Mouse (Mus musculus) adrenal gland, adult 8-10 months (tissue): ENCODE measurements at regions not wholly inside any gene's neighbourhood (a gene's known extent, or its start where the extent isn't known, plus 50 kb on each side); places are given as distances from the start of the nearest gene placed in this dataset.

Experiments
- DNase-seq: peaks from one replicate; pipeline ENCODE4 v3.0.0; 2022

DNA sequence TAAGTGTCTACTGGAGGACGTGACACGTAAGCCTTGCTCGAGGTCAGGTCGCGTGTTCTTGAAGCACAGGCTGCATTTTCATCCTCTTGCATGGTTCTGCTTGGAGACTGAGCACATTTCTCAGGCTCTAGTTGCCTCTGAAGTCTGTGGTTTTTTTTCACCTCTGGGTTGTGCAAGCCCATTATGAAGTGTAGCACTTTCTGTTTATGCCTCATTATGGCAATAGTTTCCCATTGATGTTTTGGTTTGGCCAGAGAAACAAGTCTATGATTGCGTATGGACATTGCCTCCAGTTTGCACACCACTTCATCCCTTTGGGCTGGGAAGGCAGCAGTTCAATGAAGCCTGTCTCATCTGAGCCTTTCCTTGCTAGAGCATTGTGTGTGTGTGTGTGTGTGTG is 72.4 kb upstream of the Nr2f2 start:
- DNase-seq, result no peak

- DNase-seq, result no peak
These were observed 67.3 kb upstream of the Nr2f2 start for GRCm38 (mm10) chr7:70433838-70434237.

DNA sequence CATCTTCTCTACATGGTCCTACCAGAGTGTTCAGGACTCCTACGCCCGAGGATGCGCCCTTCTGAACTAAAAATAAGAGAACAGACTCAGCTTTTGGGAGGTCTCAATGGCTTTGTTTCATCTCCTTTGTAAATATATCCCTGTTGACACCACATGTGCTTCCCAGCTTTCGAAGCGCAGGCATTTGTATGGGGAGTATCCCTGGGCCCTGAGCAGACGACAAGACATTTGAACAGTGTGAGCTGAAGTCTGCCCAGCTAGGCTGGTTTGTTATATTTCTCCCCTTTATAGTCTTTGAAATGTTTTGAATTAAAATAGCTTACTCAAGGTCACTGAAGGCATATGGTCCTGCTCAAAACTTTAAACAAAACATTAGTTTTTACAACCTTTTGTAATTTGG is 66.8 kb upstream of the Nr2f2 start:
- DNase-seq, result no peak

DNA sequence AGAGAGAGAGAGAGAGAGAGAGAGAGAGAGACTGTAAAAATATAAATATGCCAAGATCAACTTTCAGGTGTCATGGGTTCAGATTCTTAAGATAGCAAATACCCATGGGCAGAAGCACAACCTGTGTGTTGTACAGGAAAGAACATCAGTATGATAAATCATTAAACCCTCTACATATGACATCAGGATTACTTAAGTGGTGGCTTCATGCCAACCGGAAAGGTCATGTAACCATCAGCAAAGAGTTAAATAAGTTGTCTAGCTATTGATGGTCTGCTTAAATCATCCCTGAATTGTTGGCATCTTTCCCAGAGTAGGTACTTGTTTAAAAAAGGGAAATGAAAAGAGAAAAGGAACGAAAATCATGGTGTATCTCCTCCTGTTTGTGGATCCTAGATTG is 65.2 kb upstream of the Nr2f2 start:
- no peak for DNase-seq

- no peak for DNase-seq
These were observed 62.8 kb upstream of the Nr2f2 start for GRCm38 (mm10) chr7:70429326-70429725.

GRCm38 (mm10) chr7:70424231-70424620 is 57.7 kb upstream of the Nr2f2 start:
- DNase-seq, result no peak

DNA sequence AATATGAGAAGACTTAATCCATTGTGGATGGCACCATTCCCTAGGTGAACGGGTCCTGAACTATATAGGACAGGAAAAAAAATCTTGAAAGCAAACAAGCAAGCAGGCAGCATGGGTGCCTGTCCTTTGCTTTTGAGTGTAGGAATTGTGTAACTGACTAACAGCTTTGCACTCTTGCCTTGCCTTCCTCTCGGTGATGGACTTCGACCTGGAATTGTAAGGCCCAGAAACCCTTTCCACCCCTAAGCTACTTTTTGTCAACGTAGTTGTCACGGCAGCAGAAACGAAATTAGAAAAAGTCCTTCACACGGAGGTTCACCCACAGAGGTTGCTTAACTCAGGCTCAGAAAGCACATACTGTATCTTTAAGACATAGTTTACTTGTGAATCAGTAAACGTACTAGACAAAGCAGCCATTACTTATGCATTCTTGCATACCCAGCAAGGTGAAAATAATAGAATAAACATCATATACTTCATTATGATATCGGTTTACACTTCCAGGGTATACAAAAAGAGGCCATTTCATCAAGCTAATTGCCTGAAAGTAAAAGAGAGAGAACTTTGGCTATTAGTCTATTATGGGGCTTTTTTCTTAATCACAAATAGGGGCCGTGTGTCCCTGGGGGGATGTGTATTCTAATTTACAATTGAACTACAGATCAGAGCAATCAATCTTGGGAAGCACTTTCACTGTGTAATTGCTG is 57.1 kb upstream of the Nr2f2 start:
- DNase-seq, result no peak

DNA sequence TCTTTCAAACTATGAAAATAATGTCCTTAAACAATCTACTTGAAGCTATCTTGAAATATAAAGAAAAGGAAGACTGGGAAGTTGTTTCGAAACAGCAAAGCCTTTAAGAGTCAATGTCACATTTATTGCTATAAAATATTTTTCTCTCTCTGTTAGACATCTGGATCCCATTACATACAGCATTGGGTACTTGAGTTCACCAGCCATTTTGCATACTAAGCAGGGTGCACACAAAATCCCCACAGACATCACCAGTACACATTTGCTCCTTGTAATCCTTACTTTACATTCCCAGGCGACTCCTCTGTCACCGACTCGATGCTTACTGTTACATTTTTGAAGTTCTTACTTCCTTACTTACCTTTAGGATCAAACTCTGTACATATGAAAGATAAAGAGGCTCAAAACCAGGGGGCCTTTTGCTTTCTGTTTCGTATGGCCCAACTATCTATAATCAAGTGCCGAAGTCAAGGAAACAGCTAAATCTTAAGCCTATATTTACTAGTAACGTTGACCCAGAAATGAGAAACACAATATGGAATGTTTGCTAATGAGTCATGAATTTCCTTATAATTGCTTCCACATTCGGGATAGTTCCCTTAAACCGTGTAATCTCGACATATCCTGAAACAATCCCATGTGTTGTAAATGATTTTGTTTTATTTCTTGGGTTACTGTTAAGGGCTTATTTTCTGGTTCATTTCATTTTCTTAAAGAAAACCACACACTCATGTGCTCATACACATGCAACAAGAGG is 49.8 kb upstream of the Nr2f2 start:
- DNase-seq, result no peak
